ENCODE assay signal across 24 mouse cellular contexts in genomic region chr1:61939882-61940281, GRCm38 (mm10).
"Had no signal": no experiment of that assay in that cellular context is flagged by ENCODE, and none has a peak within 500 bp of the region (broad histone marks: within the 10 kb centered on the region; RNA-seq: fewer than 3 reads in every experiment).

No protein-coding gene starts in this region.

- ATAC-seq: forebrain, postnatal 0 days; inflammation-experienced regulatory T-cells, adult 6 months; intestine, embryonic 15.5 days; intestine, postnatal 0 days had no signal

- H3K4me1 ChIP-seq: heart, embryonic 15.5 days; intestine, embryonic 15.5 days had no signal

- H3K4me2 ChIP-seq: heart, embryonic 11.5 days; heart, embryonic 13.5 days; heart, embryonic 15.5 days; intestine, embryonic 15.5 days; limb, embryonic 12.5 days; liver, embryonic 11.5 days had no signal

- H3K9ac ChIP-seq: forebrain, postnatal 0 days; heart, embryonic 13.5 days; heart, embryonic 15.5 days; intestine, embryonic 15.5 days; limb, embryonic 12.5 days had no signal

- H3K4me3 ChIP-seq: heart, adult 2 months; heart, embryonic 13.5 days; heart, embryonic 15.5 days; intestine, embryonic 15.5 days; layer of hippocampus, adult 2 months; left cerebral cortex, adult 2 months; limb, embryonic 10.5 days; limb, embryonic 12.5 days had no signal

- H3K27me3 ChIP-seq: heart, embryonic 13.5 days; heart, embryonic 15.5 days; intestine, embryonic 15.5 days; limb, embryonic 12.5 days had no signal

- H3K9me3 ChIP-seq: heart, embryonic 13.5 days; heart, embryonic 15.5 days; intestine, embryonic 15.5 days; limb, embryonic 10.5 days had no signal

- H3K27ac ChIP-seq: heart, adult 2 months; heart, embryonic 13.5 days; heart, embryonic 15.5 days; intestine, embryonic 15.5 days; layer of hippocampus, adult 2 months; left cerebral cortex, adult 2 months; limb, embryonic 10.5 days; limb, embryonic 12.5 days had no signal

- H3K36me3 ChIP-seq: heart, embryonic 13.5 days; heart, embryonic 15.5 days; intestine, embryonic 15.5 days; limb, embryonic 10.5 days; limb, embryonic 12.5 days had no signal

- DNase-seq: forebrain, postnatal 0 days; gastrocnemius, postnatal 14 days; gastrocnemius, postnatal 36 days; heart, adult 11 months; heart, adult 2 months; heart, postnatal 14 days; heart, postnatal 36 days; kidney, adult 18-20 months; kidney, adult 8-10 months; kidney, postnatal 10 days; kidney, postnatal 25 days; kidney, postnatal 4 days; liver had no signal
